Mouse (Mus musculus) heart, embryonic 11.5 days (tissue): ENCODE results near the gene Tc2n. TPM values are rescaled to one million over a fixed set of nuclear protein-coding genes. Genes with fewer than 3 reads are reported as not detected.

Source experiments
- ATAC-seq: fragments of 200-750 bp; cut with Nextera tagmentation; replicated peaks from 2 replicates; pipeline ENCODE4 v1.8.0; 2017; ENCODE audit warnings: moderate library complexity; ENCODE audit not compliant: insufficient number of reproducible peaks, low FRiP score, low TSS enrichment
- H3K27ac ChIP-seq: fragments of 300-500 bp; sonication (generic); 2 replicates; pipeline ENCODE4 v1.5.1; 2014; ENCODE audit warnings: mild to moderate bottlenecking, low read depth, low read length
- H3K27me3 ChIP-seq: fragments of 300-500 bp; sonication (generic); 2 replicates; pipeline ENCODE4 v1.6.1; 2014; ENCODE audit warnings: mild to moderate bottlenecking, low read length, mixed read lengths; ENCODE audit not compliant: control insufficient read depth, insufficient read depth
- H3K36me3 ChIP-seq: fragments of 300-500 bp; sonication (generic); 2 replicates; pipeline ENCODE4 v1.6.1; 2014; ENCODE audit warnings: mild to moderate bottlenecking, low read length, moderate library complexity, mixed read lengths; ENCODE audit not compliant: control insufficient read depth, insufficient read depth
- H3K4me1 ChIP-seq: fragments of 300-500 bp; sonication (generic); 2 replicates; pipeline ENCODE4 v1.6.1; 2014; ENCODE audit warnings: low read length; ENCODE audit not compliant: control insufficient read depth, insufficient read depth
- H3K4me2 ChIP-seq: fragments of 300-500 bp; sonication (generic); 2 replicates; pipeline ENCODE4 v1.6.1; 2014; ENCODE audit warnings: mild to moderate bottlenecking, moderate library complexity
- H3K4me3 ChIP-seq: fragments of 300-500 bp; sonication (generic); 2 replicates; pipeline ENCODE4 v1.5.1; 2014; ENCODE audit warnings: low read depth, low read length
- H3K9ac ChIP-seq: fragments of 300-500 bp; sonication (generic); 2 replicates; pipeline ENCODE4 v1.6.1; 2014; ENCODE audit warnings: mild to moderate bottlenecking, low read depth, low read length, moderate library complexity
- H3K9me3 ChIP-seq: fragments of 300-500 bp; sonication (generic); replicated peaks from 2 replicates; pipeline ENCODE4 v1.6.1; 2016; ENCODE audit warnings: low read length; ENCODE audit not compliant: control insufficient read depth
- WGBS: fragments of 180-500 bp; shearing (Covaris S2); extraction: QIAGEN DNeasy Blood & Tissue Kit; methylation state at CpG from one replicate; pipeline ENCODE4 v1.1.7; 2014; ENCODE audit not compliant: insufficient replicate concordance; 5-methylcytosine and 5-hydroxymethylcytosine counted together
- polyA plus RNA-seq: library from polyadenylated mRNA; unstranded; fragments of >200 nt; fragmentation: Nextera tagmentation; extraction: Ambion mirVana; gene quantifications from 2 replicates; pipeline ENCODE4 v1.2.1, GENCODE M21; 2014

Tc2n gene
- polyA plus RNA-seq = 0.07 and 0.29 TPM in 2 replicates

- under 1% methylated on average over 75 of the region's 75 CpGs for WGBS
- peak within 1 kb of the TSS; percentile 4; the same call in 1 of the 2 replicates for H3K9ac ChIP-seq
- H3K9me3 ChIP-seq = no peaks in the 10 kb centered on the region
- no peaks in the 10 kb centered on the region for H3K4me1 ChIP-seq
- no peak within 1 kb of the TSS for H3K27ac ChIP-seq
- no peaks in the 10 kb centered on the region for H3K27me3 ChIP-seq
- peak; percentile 95 for ATAC-seq
- H3K4me2 ChIP-seq = peak within 1 kb of the TSS; percentile 78
- peak within 1 kb of the TSS; percentile 62 for H3K4me3 ChIP-seq
- no peaks in the 10 kb centered on the region for H3K36me3 ChIP-seq
These were observed at the start of gene Tc2n for GRCm38 (mm10) chr12:101718054-101718754. Tc2n (minus strand) TSS chr12:101718523.

GRCm38 (mm10) chr12:101767306-101768053, 49.2 kb upstream of the Tc2n start:
- H3K9ac ChIP-seq = no peak overlapping the region
- 0 out of 2 replicates have a peak, but pooled peaks have one; percentile 44 for ATAC-seq
- H3K27me3 ChIP-seq = no peaks in the 10 kb centered on the region
- peak overlapping the region; percentile 22; the same call in 1 of the 2 replicates for H3K27ac ChIP-seq
- H3K4me3 ChIP-seq = no peak overlapping the region
- H3K36me3 ChIP-seq = no peaks in the 10 kb centered on the region
- H3K4me1 ChIP-seq = peaks cover 6% of the 10 kb centered on the region; the same call in 1 of the 2 replicates
- no peak overlapping the region for H3K4me2 ChIP-seq
- H3K9me3 ChIP-seq = no peaks in the 10 kb centered on the region
- 36% methylated on average over 9 of the region's 9 CpGs for WGBS

GRCm38 (mm10) chr12:101766228-101766852, 48.0 kb upstream of the Tc2n start:
- 74% methylated on average over 3 of the region's 3 CpGs for WGBS
- H3K36me3 ChIP-seq = no peaks in the 10 kb centered on the region
- no peak for ATAC-seq
- H3K27me3 ChIP-seq = no peaks in the 10 kb centered on the region
- H3K27ac ChIP-seq = peak overlapping the region; percentile 22; the same call in 1 of the 2 replicates
- no peak overlapping the region for H3K4me2 ChIP-seq
- H3K4me3 ChIP-seq = no peak overlapping the region
- no peaks in the 10 kb centered on the region for H3K9me3 ChIP-seq
- H3K4me1 ChIP-seq = peaks cover 6% of the 10 kb centered on the region; the same call in 1 of the 2 replicates
- no peak overlapping the region for H3K9ac ChIP-seq

DNA sequence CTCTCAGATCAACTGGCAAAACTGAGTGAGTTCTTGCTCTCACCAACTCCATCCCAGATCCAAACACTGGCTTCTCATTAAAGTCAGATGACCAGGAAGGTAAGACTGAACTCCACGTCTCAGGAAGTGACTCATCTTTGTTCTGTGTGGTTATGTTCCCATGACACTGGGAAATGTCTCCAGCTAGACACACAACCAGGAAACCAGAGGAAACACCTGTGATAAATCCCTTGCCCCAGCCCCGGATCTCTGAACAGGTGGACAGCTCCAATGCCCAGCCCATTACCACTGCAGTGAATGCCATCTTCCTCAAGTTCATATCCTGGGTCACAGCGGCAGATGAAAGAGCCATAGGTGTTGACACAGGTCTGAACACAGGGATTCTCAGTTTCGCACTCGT, 46.5 kb upstream of the Tc2n start:
- H3K9me3 ChIP-seq = no peaks in the 10 kb centered on the region
- H3K4me1 ChIP-seq = peaks cover 6% of the 10 kb centered on the region; the same call in 1 of the 2 replicates
- H3K4me3 ChIP-seq = no peak overlapping the region
- no peaks in the 10 kb centered on the region for H3K36me3 ChIP-seq
- H3K27me3 ChIP-seq = no peaks in the 10 kb centered on the region
- H3K9ac ChIP-seq = no peak overlapping the region
- H3K27ac ChIP-seq = no peak overlapping the region
- 78% methylated on average over 5 of the region's 5 CpGs for WGBS
- ATAC-seq = no peak
- no peak overlapping the region for H3K4me2 ChIP-seq

DNA sequence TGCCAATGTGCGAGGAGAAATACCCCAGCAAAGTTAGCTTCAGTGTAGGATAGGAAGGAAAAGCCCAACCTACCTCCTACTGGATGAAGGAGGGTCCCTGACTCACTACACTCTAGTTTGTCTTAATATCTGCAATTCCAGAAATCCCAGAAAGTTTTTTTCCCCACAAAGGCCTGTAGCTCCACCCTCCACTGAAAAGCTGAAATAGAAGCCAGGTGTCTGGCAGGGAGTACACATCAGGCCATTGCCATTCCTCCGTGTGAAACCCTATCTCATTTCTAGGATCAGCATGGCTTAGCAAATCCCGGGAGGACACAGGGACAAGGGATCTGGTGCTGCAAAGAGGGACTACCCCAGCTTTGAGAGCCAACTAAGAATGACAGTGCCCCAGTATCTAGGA, 44.7 kb upstream of the Tc2n start:
- ATAC-seq = no peak
- WGBS = 44% methylated on average over 3 of the region's 3 CpGs
- no peaks in the 10 kb centered on the region for H3K36me3 ChIP-seq

GRCm38 (mm10) chr12:101762054-101762453, 43.7 kb upstream of the Tc2n start:
- 83% methylated on average over 5 of the region's 5 CpGs for WGBS
- Histone ChIP-seq H3K4me3 (no peak overlapping the region), H3K4me1 (peaks cover 6% of the 10 kb centered on the region; the same call in 1 of the 2 replicates), H3K9me3 (no peaks in the 10 kb centered on the region), H3K36me3 (no peaks in the 10 kb centered on the region), H3K27me3 (no peaks in the 10 kb centered on the region), H3K4me2 (no peak overlapping the region), H3K27ac (no peak overlapping the region), H3K9ac (no peak overlapping the region)
- no peak for ATAC-seq

More for the DNA sequence above, 44.7 kb upstream of the Tc2n start:
- no peak overlapping the region for H3K9ac ChIP-seq
- H3K27me3 ChIP-seq = no peaks in the 10 kb centered on the region
- H3K4me1 ChIP-seq = peaks cover 6% of the 10 kb centered on the region; the same call in 1 of the 2 replicates
- no peak overlapping the region for H3K27ac ChIP-seq
- no peak overlapping the region for H3K4me3 ChIP-seq
- H3K9me3 ChIP-seq = no peaks in the 10 kb centered on the region
- no peak overlapping the region for H3K4me2 ChIP-seq

- Histone ChIP-seq H3K4me2 (no peak overlapping the region), H3K9ac (no peak overlapping the region), H3K9me3 (no peaks in the 10 kb centered on the region), H3K27ac (no peak overlapping the region), H3K4me3 (no peak overlapping the region), H3K4me1 (no peaks in the 10 kb centered on the region), H3K36me3 (no peaks in the 10 kb centered on the region), H3K27me3 (no peaks in the 10 kb centered on the region)
- no peak for ATAC-seq
- 66% methylated on average over 6 of the region's 6 CpGs for WGBS
These were observed 41.2 kb upstream of the Tc2n start for GRCm38 (mm10) chr12:101759440-101760045.

DNA sequence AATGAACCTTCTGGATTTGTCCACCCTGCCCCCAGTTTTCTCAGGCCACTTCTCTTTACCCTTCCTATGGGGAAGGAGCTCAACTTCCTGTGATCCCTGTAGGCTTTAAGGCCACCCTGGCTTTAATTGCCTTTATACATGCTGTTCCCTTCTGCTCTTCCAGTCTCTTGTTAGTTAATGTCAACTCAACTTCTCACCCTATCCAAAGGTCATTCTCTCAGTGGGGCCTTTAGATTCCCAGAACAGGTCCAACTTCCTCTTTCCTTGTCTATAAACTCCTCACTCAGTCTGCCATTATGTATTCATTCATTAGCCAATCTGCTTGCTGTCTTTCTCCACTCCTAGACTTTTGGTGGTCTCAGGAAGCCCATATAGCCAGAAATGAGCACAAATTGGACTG, 40.4 kb upstream of the Tc2n start:
- Histone ChIP-seq H3K36me3 (no peaks in the 10 kb centered on the region), H3K9ac (no peak overlapping the region), H3K4me2 (no peak overlapping the region), H3K4me1 (no peaks in the 10 kb centered on the region), H3K27ac (no peak overlapping the region), H3K9me3 (no peaks in the 10 kb centered on the region), H3K27me3 (no peaks in the 10 kb centered on the region), H3K4me3 (no peak overlapping the region)
- ATAC-seq = no peak
